Mouse (Mus musculus): ENCODE data around the gene Dock7.

DNA sequence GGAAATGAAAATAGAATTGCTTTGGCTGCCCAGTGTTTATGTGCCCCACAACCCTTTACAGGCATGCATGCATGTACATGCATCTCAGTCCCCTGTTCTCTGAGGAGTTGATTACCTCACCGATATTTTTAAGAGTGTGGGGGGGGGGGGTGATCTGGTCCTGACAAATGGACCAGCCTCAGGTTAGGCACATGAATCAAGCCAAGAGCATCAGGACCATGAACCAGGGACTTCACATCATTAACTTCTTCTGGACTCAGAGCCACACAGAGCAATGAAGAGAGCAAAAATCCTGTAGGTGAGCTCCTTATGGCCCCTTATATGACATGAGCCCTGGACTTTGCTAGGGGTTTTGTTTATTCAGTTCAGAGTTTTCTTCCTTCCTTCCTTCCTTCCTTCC lies 2.1 kb upstream of the Dock7 start:
- TF ChIP-seq CTCF (IDR thresholded peaks at IDR 0.05; ENCODE audit: low read depth, low read length) (no peak), POLR2A (IDR thresholded peaks at IDR 0.05; ENCODE audit: borderline replicate concordance, low read depth, low read length) (no peak)

Measured in bone marrow macrophage, adult 2 months (primary cell).